Mouse (Mus musculus): ENCODE measurements around the gene Hamp2.

- TF ChIP-seq GATA1 (IDR thresholded peaks at IDR 0.05; ENCODE audit: low read length): no peak
- no peak for TF ChIP-seq TAL1 (IDR thresholded peaks at IDR 0.05; ENCODE audit: low read length)
These were observed 45.5 kb downstream of the Hamp2 start for GRCm38 (mm10) chr7:30878950-30879349.

All from erythroblast, embryonic 14.5 days (primary cell).